Mouse (Mus musculus): ENCODE data around the gene Gabrb2. TPM values are rescaled to one million over a fixed set of nuclear protein-coding genes. Genes with fewer than 3 reads are reported as not detected.

The Gabrb2 gene
- polyA plus RNA-seq, 1 experiment from 2014 or later: 10.2 TPM

GRCm38 (mm10) chr11:42651572-42651971 lies 232.0 kb downstream of the Gabrb2 start:
- H3K36me3 ChIP-seq: no peaks in the 10 kb centered on the region
- H3K27ac ChIP-seq: no peak overlapping the region
- H3K4me1 ChIP-seq: no peaks in the 10 kb centered on the region
- H3K9ac ChIP-seq: no peak overlapping the region
- no peaks in the 10 kb centered on the region for H3K9me3 ChIP-seq (replicated peaks)
- H3K27me3 ChIP-seq: no peaks in the 10 kb centered on the region
- no peak overlapping the region for H3K4me2 ChIP-seq (replicated peaks)
- no peak for ATAC-seq (ENCODE audit: low FRiP score)
- H3K4me3 ChIP-seq: no peak overlapping the region

GRCm38 (mm10) chr11:42654189-42654588 lies 234.6 kb downstream of the Gabrb2 start:
- Histone ChIP-seq H3K9ac (no peak overlapping the region), H3K9me3 (replicated peaks) (no peaks in the 10 kb centered on the region), H3K4me1 (no peaks in the 10 kb centered on the region), H3K4me2 (replicated peaks) (no peak overlapping the region), H3K4me3 (no peak overlapping the region), H3K36me3 (no peaks in the 10 kb centered on the region), H3K27me3 (no peaks in the 10 kb centered on the region), H3K27ac (no peak overlapping the region)
- ATAC-seq (ENCODE audit: low FRiP score): peak; percentile 63; the same call in 1 of the 2 replicates
- WGBS: 51% methylated on average over 3 of the region's 3 CpGs

GRCm38 (mm10) chr11:42668657-42669056 lies 249.1 kb downstream of the Gabrb2 start:
- no peak for ATAC-seq (ENCODE audit: low FRiP score)
- WGBS: 89% methylated on average over 4 of the region's 4 CpGs
- Histone ChIP-seq H3K9me3 (replicated peaks) (no peaks in the 10 kb centered on the region), H3K27ac (no peak overlapping the region), H3K4me3 (no peak overlapping the region), H3K27me3 (no peaks in the 10 kb centered on the region), H3K36me3 (no peaks in the 10 kb centered on the region), H3K4me2 (replicated peaks) (no peak overlapping the region), H3K4me1 (no peaks in the 10 kb centered on the region), H3K9ac (no peak overlapping the region)

Other genes with a start within 250 kb of the Gabrb2 start
- 3.0 and 3.2 TPM in 2 replicates for gene Gabra1, start 236.8 kb upstream of the Gabrb2 start, polyA plus RNA-seq (2016; fragmentation: Nextera tagmentation; extraction: Ambion mirVana)
- not detected in 2 replicates for gene Gabra6, start 98.7 kb upstream of the Gabrb2 start, polyA plus RNA-seq (2016; fragmentation: Nextera tagmentation; extraction: Ambion mirVana)

Measured in hindbrain, embryonic 12.5 days (tissue).